Mouse (Mus musculus): ENCODE measurements around the gene Hspa4l. TPM values are rescaled to one million over a fixed set of nuclear protein-coding genes. Genes with fewer than 3 reads are reported as not detected.

Hspa4l gene
- total and polyA plus RNA-seq, 3 experiments = 49.8 to 90.8 (median 84.3) TPM

DNA sequence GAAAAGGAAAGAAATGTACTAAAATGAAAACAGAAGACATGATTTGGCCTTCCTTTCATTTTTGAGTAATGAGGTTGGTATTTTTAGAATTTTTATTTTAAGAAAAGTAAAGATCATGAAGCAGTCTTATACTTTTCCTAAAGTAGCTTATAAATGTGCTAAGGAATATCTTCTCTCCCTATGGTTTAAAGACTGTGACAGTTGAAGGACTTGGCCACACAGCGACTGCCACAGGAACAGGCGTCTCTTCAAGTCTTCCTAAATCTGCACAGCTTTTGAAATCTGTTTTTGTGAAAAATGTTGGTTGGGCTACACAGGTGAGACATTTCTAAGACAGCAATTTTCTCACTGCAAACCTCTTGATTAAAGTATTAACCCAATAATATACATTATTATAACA is 69.0 kb downstream of the Hspa4l start:
- no peak for DNase-seq

DNA sequence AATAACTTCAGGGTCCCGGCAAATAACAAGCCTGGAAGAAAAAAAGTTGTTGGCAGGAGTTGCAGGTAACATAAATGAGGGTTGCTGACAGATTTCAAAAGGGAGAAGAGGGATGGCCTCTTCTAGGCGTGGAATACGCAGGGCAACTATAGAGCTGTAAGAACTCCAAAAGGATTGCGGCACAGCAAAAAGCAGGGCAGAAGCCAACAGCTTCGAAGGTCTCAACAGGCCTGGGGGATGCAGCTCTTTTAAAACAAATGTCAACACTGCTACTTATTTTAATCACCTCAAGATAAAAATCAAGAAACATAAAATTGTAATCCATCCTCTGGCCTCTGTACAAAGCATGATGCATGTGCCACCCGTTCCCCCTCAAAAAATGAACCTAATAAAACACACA is 101.2 kb downstream of the Hspa4l start:
- peak; percentile 28 for DNase-seq

Other genes with a start within 250 kb of the Hspa4l start
- gene Intu, start 213.2 kb upstream of the Hspa4l start, total RNA-seq (2021) = 1 to 10 TPM; 1.8 to 4.0 TPM
- 1.1 TPM in 2 replicates for gene Intu, start 213.2 kb upstream of the Hspa4l start, polyA plus RNA-seq (2012; rRNA removed)
- under 1 TPM in 1 of 2 experiments, not detected in 1; 0.12 TPM for gene Slc25a31, start 35.6 kb upstream of the Hspa4l start, total RNA-seq (2021)
- not detected in 2 replicates for gene Slc25a31, start 35.6 kb upstream of the Hspa4l start, polyA plus RNA-seq (2012; rRNA removed)
- gene Plk4, start 55.5 kb downstream of the Hspa4l start, total RNA-seq (2021) = 1 to 10 TPM; 3.3 to 4.7 TPM
- gene Plk4, start 55.5 kb downstream of the Hspa4l start, polyA plus RNA-seq (2012; rRNA removed) = 0.98 and 1.2 TPM in 2 replicates
- gene Mfsd8, start 102.4 kb downstream of the Hspa4l start, total RNA-seq (2021) = 10 to 100 TPM; 16.9 to 25.5 TPM
- gene Mfsd8, start 102.4 kb downstream of the Hspa4l start, polyA plus RNA-seq (2012; rRNA removed) = 1.9 and 2.2 TPM in 2 replicates
- 1 to 10 TPM; 4.0 to 6.4 TPM for gene Abhd18, start 102.5 kb downstream of the Hspa4l start, total RNA-seq (2021)
- gene Abhd18, start 102.5 kb downstream of the Hspa4l start, polyA plus RNA-seq (2012; rRNA removed) = 0.42 and 1.2 TPM in 2 replicates
- gene 1700034I23Rik, start 158.0 kb downstream of the Hspa4l start, total RNA-seq (2021) = not detected
- gene 1700034I23Rik, start 158.0 kb downstream of the Hspa4l start, polyA plus RNA-seq (2012; rRNA removed) = not detected in 2 replicates
- 10 to 100 TPM; 33.7 to 35.3 TPM for gene Larp1b, start 205.3 kb downstream of the Hspa4l start, total RNA-seq (2021)
- 3.7 and 8.1 TPM in 2 replicates for gene Larp1b, start 205.3 kb downstream of the Hspa4l start, polyA plus RNA-seq (2012; rRNA removed)

All from adrenal gland, adult 2 months (tissue).